Mouse (Mus musculus): ENCODE measurements at regions not wholly inside any gene's neighbourhood (a gene's known extent, or its start where the extent isn't known, plus 50 kb on each side); places are given as distances from the start of the nearest gene placed in this dataset.

- no peak for DNase-seq
Observed at GRCm38 (mm10) chr9:17454397-17454796, 837.5 kb upstream of the Chordc1 start.

DNA sequence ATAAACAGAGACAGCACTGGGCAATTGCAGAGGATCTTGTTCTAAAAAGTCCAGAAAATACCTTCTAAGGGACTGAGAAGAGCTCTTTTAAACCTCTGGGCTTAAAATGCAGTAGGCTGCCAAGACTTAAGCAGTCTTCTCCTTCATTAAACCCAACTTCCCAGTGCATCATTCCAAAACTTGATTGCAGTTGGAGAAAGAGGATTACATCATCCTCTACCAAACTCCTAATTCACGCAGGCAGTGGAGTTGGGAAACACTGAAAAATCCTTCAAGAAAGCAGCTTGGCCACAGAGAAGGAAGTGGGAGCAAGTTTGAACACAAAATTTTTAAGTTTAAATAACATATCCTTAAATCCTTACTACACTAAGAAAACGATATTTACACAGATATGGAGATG lies 825.5 kb upstream of the Chordc1 start:
- DNase-seq = no peak

- DNase-seq = no peak
Observed at GRCm38 (mm10) chr9:17484701-17485422, 807.1 kb upstream of the Chordc1 start.

DNA sequence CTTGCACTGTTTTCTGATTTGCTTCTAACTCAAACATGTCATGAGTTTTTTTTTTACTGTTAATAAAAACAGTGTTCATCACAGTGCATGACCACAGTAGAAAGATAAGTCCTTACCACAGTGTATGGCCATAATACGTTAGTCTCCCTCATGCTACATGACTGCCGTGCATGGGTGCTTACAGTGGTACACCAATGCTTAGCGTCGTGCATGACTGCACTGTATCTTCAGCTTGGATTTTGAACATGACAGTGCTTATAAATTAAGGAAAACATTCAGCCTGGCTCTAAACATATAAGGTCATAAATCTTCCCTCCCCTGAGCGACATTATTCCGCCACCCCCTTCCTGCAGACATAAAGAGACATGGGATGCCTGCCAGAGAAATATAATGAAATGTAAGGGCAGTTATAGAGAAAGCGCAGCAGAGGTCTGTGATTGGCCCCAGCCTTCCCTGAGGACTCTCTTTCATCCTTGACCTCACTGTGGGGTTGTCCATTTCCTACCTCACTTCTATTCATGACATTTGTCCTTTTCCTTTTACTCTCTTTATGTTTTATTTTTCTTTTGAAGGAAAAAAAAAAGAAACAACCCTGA lies 791.7 kb upstream of the Chordc1 start:
- DNase-seq = no peak

DNA sequence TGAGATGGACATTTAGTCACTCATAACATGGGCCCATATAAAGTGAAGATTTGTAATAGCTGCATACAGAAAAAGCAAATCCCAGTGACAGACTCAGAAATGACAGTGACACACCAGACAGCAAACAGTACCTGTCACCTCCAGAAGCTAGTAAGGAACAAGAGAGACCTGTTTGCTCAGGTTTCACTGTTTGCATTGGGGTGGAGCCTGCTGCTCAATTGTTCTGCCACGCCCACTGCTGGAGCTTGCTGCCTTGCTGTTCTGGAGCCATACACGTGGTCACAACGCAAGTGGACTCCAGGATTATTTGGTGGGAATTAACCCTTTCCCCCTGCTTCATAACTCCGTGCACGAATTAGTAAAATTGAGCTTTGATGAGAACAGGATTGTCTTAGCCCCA lies 783.2 kb upstream of the Chordc1 start:
- DNase-seq = peak; percentile 4

- DNase-seq = no peak
Observed at GRCm38 (mm10) chr9:17556186-17556585, 735.7 kb upstream of the Chordc1 start.

DNA sequence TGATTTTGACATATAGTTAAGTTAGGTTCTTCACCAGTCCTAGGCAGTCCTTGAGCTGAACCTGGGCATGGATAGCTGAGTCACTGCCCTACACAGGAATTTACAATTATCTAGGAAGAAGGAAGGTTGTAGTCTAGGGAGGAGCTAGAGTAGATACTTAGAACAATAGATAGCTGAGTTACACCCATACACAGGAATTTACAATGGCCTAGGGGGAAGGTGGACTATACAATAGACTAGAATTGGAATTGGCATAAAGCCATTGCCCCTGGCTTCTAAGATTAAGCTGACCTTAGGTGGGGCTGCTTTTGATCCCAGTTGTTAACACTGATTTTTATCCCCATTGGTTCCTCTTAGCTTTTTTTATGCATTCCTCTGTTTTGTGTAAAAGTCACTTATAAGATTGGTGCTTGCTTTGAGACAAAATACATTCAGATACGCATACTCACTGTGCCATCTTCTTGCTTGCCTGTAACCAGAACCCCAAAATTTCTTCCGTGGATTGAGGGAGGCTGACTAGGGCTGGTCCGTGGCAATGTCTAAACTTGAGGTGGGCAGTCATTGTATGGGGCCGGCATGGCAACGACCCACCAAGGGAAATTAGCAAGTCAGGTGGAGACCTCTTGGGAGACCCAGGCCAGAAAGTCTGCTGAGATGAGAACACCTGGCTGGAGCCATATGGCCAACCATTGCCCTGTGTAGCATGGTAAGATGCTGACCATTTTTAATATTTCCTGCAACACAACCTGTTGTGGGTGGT lies 734.1 kb upstream of the Chordc1 start:
- no peak for DNase-seq

GRCm38 (mm10) chr9:17567784-17568518 lies 724.0 kb upstream of the Chordc1 start:
- DNase-seq = no peak

DNA sequence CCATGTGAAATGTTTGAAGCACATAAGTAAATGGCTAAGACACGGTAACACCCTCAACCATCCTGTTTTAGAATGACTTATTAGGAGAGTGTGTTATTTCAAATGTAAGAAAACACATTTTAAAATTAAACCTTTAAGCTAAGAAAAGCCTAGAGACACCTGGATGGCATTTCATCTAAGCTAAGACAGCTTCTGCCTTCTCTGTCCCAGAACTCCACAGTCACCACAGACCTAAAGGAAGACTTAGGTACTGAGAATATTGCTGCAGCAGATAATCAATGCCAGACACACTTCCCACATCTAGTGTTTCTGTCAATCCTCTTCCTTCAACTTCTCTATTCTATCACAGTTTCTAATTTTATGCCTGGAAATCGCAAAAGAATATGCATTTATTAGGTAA lies 704.4 kb upstream of the Chordc1 start:
- DNase-seq = no peak

DNA sequence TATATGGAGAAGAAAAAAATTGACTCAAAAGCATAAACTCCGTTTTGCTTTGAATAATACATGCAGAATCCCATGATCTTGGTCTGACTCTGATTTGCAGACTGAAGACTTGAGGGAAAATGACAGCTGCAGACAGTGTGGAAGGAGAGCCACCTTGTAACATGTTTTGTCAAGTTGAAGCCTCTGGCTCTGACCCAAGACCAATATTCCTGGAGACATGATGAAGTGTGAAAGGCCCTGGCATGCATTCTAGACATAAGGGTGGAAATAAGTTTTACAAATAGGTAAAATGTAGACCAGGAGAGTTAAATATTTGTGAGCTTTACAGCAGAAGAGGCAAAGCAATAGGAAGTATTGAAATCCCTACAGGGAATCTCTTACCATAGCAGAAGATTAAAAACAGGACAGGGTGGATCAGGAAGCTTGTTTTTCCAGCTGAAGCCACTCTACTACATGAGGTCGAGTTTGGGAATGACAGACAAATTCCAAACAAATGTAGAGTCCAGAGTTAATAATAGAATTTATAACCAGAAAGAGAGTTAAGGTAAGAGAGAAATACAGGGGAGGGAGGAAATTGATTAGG lies 703.9 kb upstream of the Chordc1 start:
- no peak for DNase-seq

DNA sequence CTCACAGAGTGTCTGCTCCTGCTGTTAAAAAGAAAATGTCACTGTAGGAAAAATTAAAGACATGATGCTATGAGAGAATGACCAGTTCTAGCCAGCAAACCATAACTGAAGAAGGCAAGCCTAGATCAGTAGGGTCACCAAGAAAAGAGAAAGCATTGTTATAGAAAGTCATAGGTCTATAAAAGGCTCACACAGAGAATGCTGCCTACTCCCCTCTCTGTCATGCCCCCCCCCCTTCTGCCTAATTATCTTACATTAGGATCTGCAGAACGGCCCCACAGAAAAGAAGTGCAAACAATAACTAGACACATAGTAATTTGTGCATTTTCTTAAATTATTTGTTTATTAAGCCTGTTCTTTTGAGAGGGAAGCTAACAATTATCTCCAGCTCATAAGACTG lies 680.8 kb upstream of the Chordc1 start:
- DNase-seq = no peak

DNA sequence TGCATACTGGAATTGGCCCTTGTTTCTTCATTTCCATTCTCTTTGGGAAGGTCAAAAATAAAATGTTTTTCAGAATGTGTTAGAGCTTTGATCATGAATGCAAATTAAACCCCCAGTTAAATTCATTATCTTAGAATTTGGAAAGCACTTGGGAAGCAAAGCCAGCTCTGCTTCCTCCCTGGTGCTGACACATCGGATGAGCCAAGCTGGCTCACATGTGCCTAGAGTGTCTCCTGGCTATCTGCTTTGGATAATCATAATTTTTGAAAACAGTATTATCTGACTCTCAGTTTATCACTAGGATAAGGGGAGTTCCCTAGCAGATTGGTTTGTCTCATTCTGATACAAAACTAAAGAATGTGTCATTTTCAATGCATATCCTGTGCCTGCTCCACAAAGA lies 649.4 kb upstream of the Chordc1 start:
- no peak for DNase-seq

GRCm38 (mm10) chr9:17645882-17646626 lies 645.9 kb upstream of the Chordc1 start:
- DNase-seq = no peak

DNA sequence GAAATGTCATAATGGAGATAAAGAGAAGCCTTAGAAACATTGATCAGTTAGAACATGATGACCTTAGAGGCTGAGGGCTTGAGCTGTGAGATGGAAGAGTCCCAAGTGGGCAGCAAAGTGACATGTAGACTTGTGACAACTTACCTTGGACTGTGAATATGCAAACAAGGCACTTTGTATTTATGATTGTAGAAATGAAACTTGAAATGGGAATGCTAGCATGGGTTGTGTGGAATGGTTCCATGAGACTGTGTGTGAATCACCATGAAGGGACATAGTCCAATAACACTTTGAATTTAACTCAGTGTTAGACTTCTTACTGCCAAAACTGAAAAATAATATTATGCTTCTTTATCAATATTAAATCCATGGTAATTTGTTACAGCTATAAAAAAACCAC lies 638.1 kb upstream of the Chordc1 start:
- no peak for DNase-seq

DNA sequence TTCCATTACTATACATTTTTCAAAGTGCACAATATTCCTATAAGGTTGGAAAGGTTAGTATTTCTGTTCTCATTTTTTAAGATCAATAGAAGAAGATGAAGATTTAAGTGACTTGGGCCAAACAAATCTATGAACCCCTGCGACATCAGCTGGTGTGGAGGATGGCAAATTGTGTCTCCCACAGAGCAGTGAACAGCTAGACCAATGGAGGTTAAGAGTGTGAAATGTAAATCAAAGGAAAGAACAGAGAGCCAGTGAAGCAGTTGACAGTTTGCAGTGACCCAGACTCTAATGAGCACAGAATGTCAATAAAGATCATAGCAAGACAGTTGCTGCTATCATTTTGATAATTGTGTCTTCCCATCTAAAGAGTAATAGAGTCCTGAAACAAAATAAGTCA lies 627.8 kb upstream of the Chordc1 start:
- DNase-seq = no peak

- no peak for DNase-seq
Observed at GRCm38 (mm10) chr9:17668260-17668659, 623.7 kb upstream of the Chordc1 start.

DNA sequence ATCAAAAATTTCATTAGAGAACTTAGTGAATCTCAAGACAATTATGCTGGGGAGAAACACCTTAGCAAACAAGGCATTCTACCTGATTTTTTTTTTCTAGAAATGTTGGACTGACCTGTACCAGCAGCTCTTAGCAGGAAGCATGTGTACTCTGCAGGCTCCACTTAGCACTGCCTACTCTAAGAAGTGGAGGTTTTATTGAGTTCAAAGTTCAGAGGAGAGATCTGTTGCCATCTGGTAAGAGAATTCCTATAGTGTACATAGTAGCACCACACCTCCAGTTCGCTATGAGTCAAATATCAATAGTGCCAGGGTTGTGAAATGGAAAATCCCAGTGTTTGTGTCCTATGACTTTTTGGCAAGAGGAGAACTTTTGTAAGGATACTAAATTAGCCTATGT lies 616.4 kb upstream of the Chordc1 start:
- no peak for DNase-seq

Measured in lung, postnatal 36 days (tissue).